Mouse (Mus musculus) frontal cortex, postnatal 25 days (tissue): ENCODE results near the gene B3gnt2.
A peak's percentile ranks its signal among the peaks of the same experiment; 100 is the strongest.

ENCODE experiments used
- DNase-seq, 2 experiments: peaks; one replicate each; pipeline ENCODE4 v3.0.0; 2022; ENCODE audit warnings: low spot score in 2 of 2

Gene B3gnt2

DNA sequence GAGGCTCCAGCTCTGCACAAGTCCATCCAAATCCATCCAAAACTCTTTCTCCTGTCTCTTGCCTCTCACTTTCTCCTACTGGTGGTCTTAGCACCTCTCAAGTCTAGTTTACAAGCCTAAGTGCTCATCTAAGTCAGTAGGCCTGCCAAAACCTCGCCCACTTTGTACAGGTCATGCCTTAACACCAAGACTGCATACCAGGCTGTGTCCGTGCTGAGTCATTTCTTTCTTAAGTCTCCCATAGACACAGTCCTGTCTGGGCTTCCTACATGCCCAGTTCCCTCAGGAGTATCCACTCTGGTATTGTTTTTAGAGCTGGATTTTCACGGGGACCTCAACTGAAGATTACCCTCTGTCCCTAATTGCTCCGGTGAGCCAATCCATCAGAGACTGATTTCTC is 127.9 kb downstream of the B3gnt2 start:
- no peak for DNase-seq

DNA sequence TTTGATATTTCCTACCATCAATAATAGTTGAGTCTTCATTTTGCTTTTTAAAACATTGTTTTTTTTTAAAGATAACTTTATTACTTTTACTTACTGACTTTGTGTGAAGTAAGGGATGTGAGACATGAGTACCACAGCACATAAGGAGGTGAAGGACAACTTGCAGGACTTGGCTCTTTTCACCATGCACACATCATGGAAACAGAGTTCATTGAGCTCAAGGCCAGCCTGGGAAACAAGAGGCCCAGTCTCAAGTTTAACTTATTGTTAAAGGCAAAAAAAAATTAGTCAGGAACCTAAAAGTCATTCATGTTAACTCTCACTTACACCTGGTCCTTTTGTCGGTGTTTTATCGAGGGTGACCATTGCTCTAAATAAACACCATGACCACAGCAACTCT is 137.7 kb downstream of the B3gnt2 start:
- DNase-seq, result no peak

DNA sequence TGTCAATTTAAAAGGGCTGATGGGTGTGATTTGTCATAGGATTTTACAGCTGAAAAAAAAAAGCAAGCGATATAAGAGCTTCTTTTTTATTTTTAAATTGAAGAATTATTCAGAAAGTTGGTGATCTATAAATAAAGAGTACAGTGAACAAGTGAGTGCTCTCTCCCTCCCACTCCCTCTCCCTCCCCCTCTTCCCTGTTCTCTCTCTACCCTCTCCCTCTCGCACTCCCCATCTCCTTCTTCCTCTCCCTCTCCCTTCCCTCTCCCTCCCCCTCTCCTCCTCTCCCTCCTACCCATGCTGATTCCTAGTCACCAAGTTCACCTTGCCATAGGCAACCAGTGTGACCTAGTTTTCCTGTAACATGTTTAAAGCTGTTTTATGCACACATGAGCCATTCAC is 140.7 kb downstream of the B3gnt2 start:
- DNase-seq, result no peak

DNA sequence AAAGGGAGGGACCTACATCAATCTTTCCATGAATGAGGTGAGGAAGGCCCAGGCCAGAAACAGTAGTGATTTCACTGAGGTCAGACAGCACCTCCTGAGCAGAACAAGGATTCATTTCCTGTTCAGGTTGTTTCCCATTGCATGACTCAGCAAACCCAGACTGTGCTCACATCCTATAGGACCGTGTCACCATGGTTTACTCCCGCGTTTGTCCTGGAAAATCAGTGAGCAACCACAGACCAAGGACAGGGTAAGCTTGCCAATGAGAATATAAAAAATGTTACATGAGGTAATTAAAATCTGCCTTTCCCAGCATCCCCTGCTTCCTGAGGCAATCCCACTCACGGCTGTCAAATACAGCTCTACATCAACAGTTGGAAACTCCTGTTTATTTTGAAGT is 141.2 kb downstream of the B3gnt2 start:
- DNase-seq, result peak in 1 of 2 experiments; percentile 11

DNA sequence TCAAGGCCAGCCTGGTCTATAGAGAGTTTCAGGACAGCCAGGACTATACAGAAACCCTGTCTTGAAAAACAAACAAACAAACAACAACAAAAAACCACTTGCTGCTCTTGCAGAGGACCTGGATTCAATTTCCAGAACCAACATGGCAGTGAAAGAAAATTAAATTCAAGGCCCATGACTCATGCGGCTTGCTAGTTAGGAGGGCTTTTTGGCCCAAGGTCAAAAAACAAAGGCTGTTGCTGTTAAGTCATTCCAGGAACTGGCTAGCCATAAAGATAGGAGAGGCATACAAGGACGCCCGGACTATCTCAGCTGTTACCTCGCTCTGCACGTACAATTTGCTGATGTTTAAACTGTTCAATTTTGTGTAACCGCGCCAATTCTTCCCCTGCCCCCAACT is 142.7 kb downstream of the B3gnt2 start:
- DNase-seq, result no peak

DNA sequence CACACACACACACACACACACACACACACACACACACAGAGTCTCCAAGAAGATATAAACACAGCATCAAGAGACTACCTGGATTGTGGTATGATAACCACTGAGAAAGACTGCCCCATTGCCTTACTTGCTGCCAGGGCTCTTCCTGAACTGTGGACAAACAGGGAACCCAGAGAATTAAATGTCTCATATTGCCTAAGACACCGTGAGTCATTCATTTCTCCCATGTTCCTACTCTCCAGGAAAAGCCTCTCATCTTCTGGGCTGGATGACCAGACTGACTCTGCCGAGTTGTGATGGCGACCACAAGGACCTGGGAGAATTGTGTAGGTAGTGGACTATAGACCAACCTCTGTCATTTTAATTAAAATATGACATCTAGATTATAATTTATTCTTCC is 149.4 kb downstream of the B3gnt2 start:
- no peak for DNase-seq

DNA sequence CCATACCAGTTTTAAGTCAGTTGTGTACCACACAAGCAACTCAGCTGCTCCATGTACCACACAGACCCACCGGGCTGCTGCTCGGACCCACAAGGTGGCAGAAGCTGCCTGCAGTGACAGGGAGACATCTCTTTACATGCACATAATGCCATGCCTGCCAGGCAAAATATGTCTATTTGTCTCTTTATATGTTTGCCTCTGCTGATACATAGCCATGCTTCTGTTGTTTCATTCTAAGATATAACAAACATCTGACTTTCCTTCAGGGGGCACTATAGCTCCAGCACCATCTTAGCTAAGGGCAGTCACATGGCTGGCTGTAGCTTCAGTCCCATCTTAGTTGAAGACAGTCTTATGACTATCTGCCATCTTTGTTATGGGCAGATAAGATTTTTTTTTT is 150.2 kb downstream of the B3gnt2 start:
- DNase-seq, result no peak
